19 mouse cellular contexts compared by ENCODE assay signal in the genomic region with DNA sequence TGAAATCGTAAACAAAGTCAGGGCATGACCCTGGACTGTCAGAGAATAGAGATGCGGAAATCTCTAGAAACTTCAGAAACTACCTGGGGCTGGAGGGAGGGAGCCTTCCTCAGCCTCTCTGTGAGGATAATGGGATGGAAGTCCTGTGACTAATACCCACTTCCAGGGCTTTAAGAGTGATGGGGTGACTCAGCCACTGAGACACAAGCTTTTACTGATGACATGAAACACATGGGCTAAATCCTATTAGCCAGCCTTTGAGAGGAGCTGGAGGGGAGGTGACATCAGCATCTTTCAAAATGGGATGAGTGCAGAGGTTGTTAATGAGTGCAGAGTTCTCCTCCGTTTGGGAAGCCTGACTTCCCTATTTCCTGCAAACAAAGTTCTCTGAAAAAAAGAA. TPM values are rescaled to one million over a fixed set of nuclear protein-coding genes. Genes with fewer than 3 reads are reported as not detected.
A peak's percentile ranks its signal among the peaks of the same experiment; 100 is the strongest.
DNase-seq lines count a peak whose midpoint lies in the region; ATAC-seq and TF ChIP-seq lines count a peak whose summit lies in the region.
"Had no signal": no experiment of that assay in that cellular context is flagged by ENCODE, and none has a peak within 500 bp of the region (broad histone marks: within the 10 kb centered on the region; RNA-seq: fewer than 3 reads in every experiment).

No protein-coding gene starts in this region.

- DNase-seq in hindbrain, embryonic 14.5 days (ENCODE audit: low spot score): no peak
- DNase-seq in 3134 (ENCODE audit: extremely low read depth, insufficient read length, low spot score) (peak; percentile 41), 416B (ENCODE audit: low read depth) (peak; percentile 57)
- DNase-seq in brain, adult 2 months (ENCODE audit: low read depth, low spot score): peak; percentile 61
- DNase-seq in thymus, adult 2 months: no peak
- DNase-seq in left cerebral cortex, adult 9 months (ENCODE audit: low spot score in 2 of 2): no peak
- DNase-seq: cerebellum, postnatal 10 days; heart, postnatal 36 days; kidney, adult 11 months; kidney, postnatal 14 days; lung, embryonic 14.5 days; spleen, adult 18-20 months had no signal

- H3K27ac ChIP-seq in hindbrain, embryonic 14.5 days: no peak overlapping the region
- H3K27ac ChIP-seq in hindbrain, embryonic 13.5 days: no peak overlapping the region
- H3K27ac ChIP-seq in thymus, adult 2 months (ENCODE audit: control insufficient read depth, insufficient read depth, low read length): no peak overlapping the region
- H3K27ac ChIP-seq: forebrain, embryonic 13.5 days; hindbrain, postnatal 0 days; liver, embryonic 12.5 days; stomach, embryonic 15.5 days had no signal

- H3K27me3 ChIP-seq in hindbrain, embryonic 14.5 days (ENCODE audit: control insufficient read depth, insufficient read depth, low read length): no peaks in the 10 kb centered on the region
- no peaks in the 10 kb centered on the region for H3K27me3 ChIP-seq in hindbrain, embryonic 13.5 days
- no peaks in the 10 kb centered on the region for H3K27me3 ChIP-seq in thymus, adult 2 months (ENCODE audit: control insufficient read depth, insufficient read depth, low read length)
- H3K27me3 ChIP-seq: CH12.LX; forebrain, embryonic 13.5 days; heart, embryonic 12.5 days; liver, embryonic 12.5 days; stomach, embryonic 15.5 days had no signal

- no peak overlapping the region for H3K4me2 ChIP-seq in hindbrain, embryonic 14.5 days (replicated peaks)
- H3K4me2 ChIP-seq in hindbrain, embryonic 13.5 days: no peak overlapping the region
- H3K4me2 ChIP-seq: forebrain, embryonic 13.5 days; heart, embryonic 12.5 days; liver, embryonic 12.5 days; lung, embryonic 14.5 days; stomach, embryonic 15.5 days had no signal

- no peak for TF ChIP-seq POLR2A in thymus, adult 2 months (IDR thresholded peaks at IDR 0.05; ENCODE audit: control insufficient read depth, extremely low read depth, insufficient read depth, low read length, poor library complexity)

- no peak for TF ChIP-seq CTCF in thymus, adult 2 months (IDR thresholded peaks at IDR 0.05; ENCODE audit: borderline replicate concordance, control insufficient read depth, extremely low read depth, insufficient read depth, low read length, poor library complexity)

- H3K4me3 ChIP-seq in hindbrain, embryonic 14.5 days (replicated peaks; ENCODE audit: low read length): no peak overlapping the region
- H3K4me3 ChIP-seq in hindbrain, embryonic 13.5 days: no peak overlapping the region
- H3K4me3 ChIP-seq in thymus, adult 2 months (ENCODE audit: control insufficient read depth, insufficient read depth, low read length): no peak overlapping the region
- H3K4me3 ChIP-seq: forebrain, embryonic 13.5 days; heart, embryonic 12.5 days; liver, embryonic 12.5 days; stomach, embryonic 15.5 days had no signal

- WGBS in hindbrain, embryonic 14.5 days: 53% methylated on average over 3 of the region's 3 CpGs
- WGBS in hindbrain, embryonic 13.5 days: 65% methylated on average over 3 of the region's 3 CpGs
- 89% methylated on average over 3 of the region's 3 CpGs for WGBS in thymus, adult 2 months

- 0 out of 2 replicates have a peak, but pooled peaks have one; percentile 40 for ATAC-seq in hindbrain, embryonic 14.5 days (ENCODE audit: low FRiP score)
- ATAC-seq in hindbrain, embryonic 13.5 days (ENCODE audit: low FRiP score): no peak
- ATAC-seq: forebrain, embryonic 13.5 days; hindbrain, postnatal 0 days; liver, embryonic 12.5 days had no signal

- H3K9ac ChIP-seq in hindbrain, embryonic 14.5 days: no peak overlapping the region
- H3K9ac ChIP-seq in hindbrain, embryonic 13.5 days: no peak overlapping the region
- H3K9ac ChIP-seq: forebrain, embryonic 13.5 days; heart, embryonic 12.5 days; liver, embryonic 12.5 days; lung, embryonic 14.5 days; stomach, embryonic 15.5 days had no signal

- no peaks in the 10 kb centered on the region for H3K9me3 ChIP-seq in hindbrain, embryonic 14.5 days (ENCODE audit: control insufficient read depth, low read length)
- no peaks in the 10 kb centered on the region for H3K9me3 ChIP-seq in hindbrain, embryonic 13.5 days
- H3K9me3 ChIP-seq: forebrain, embryonic 13.5 days; heart, embryonic 12.5 days; liver, embryonic 12.5 days; stomach, embryonic 15.5 days had no signal

- no peaks in the 10 kb centered on the region for H3K4me1 ChIP-seq in hindbrain, embryonic 14.5 days (replicated peaks; ENCODE audit: control insufficient read depth, insufficient read depth, low read length)
- no peaks in the 10 kb centered on the region for H3K4me1 ChIP-seq in hindbrain, embryonic 13.5 days (replicated peaks)
- H3K4me1 ChIP-seq in thymus, adult 2 months (replicated peaks; ENCODE audit: control insufficient read depth, insufficient read depth, low read length): peaks cover 12% of the 10 kb centered on the region
- H3K4me1 ChIP-seq: stomach, embryonic 15.5 days had no signal

- H3K36me3 ChIP-seq in hindbrain, embryonic 14.5 days (replicated peaks; ENCODE audit: control insufficient read depth, insufficient read depth): no peaks in the 10 kb centered on the region
- no peaks in the 10 kb centered on the region for H3K36me3 ChIP-seq in hindbrain, embryonic 13.5 days
- no peaks in the 10 kb centered on the region for H3K36me3 ChIP-seq in thymus, adult 2 months (ENCODE audit: control insufficient read depth, insufficient read depth, low read length)
- H3K36me3 ChIP-seq: heart, embryonic 12.5 days; liver, embryonic 12.5 days; stomach, embryonic 15.5 days had no signal

RNA-seq across cellular contexts. Expression of gene Lyst, which starts 38.2 kb away (rescaled TPM):
- 5.0 and 6.3 TPM in 2 replicates for polyA plus RNA-seq in hindbrain, embryonic 14.5 days (2014; fragmentation: Nextera tagmentation; extraction: Ambion mirVana)
- polyA plus RNA-seq in hindbrain, embryonic 13.5 days (2015; fragmentation: Nextera tagmentation; extraction: Ambion mirVana): 6.5 and 7.6 TPM in 2 replicates
- polyA plus RNA-seq in thymus, adult 2 months (2012; rRNA removed): 28.2 and 31.1 TPM in 2 replicates

Comparison
In these comparisons a context has a peak if more than half of its experiments do, and no peak if none do; other contexts are left out.
1. DNase-seq: peak in 3134 (single experiment), 416B (single experiment) and brain, adult 2 months (single experiment); none in hindbrain, embryonic 14.5 days (single experiment), thymus, adult 2 months (single experiment) and left cerebral cortex, adult 9 months (0 of 2).